Mouse (Mus musculus): ENCODE results near the gene Zfp106. TPM values are rescaled to one million over a fixed set of nuclear protein-coding genes. Genes with fewer than 3 reads are reported as not detected.

Gene Zfp106
- polyA plus RNA-seq, 1 experiment, result 287 TPM

DNA sequence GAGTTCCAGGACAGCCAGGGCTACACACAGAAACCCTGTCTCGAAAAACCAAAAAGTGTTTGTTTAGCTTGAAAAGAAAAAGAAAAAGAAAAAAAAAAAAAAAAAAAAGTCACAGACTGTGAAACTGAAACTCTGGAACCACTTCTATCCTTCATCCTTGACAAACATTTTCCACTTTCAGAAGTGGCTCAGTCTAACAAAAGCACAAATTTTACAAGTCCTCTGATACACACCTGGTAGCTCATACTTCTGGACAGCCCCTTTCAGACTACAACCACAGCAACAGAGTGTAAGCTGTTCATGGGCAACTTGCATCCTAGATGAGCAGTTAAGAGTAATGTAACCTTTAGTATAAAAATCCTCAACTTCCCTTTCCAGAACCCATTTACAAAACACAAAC, 2.1 kb downstream of the Zfp106 start:
- H3K27me3 ChIP-seq (ENCODE audit: control insufficient read depth, insufficient read depth, low read length, poor library complexity, severe bottlenecking), result no peaks in the 10 kb centered on the region

DNA sequence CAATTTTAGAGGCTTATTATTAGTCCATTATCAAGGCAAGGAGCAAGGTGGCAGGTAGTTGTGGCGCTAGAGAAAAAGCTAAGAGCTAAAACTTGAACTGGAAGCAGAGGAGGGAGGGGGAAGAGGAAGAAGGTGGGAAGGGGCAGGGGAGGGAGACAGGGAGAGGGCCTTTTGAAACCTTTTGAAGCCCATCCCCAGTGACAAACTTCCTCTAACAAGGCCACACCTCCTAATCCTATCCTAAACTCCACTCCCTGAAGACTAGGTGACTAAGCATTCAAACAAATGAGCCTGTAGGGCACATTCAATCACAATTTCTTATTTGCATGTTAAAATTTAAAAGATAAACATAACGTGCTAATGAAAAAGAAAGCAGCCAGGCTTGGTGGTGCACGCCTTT, 4.8 kb downstream of the Zfp106 start:
- Histone ChIP-seq H3K27me3 (ENCODE audit: control insufficient read depth, insufficient read depth, low read length, poor library complexity, severe bottlenecking) (no peaks in the 10 kb centered on the region), H3K36me3 (ENCODE audit: control insufficient read depth, insufficient read depth, low read length, poor library complexity, severe bottlenecking) (peaks cover 42% of the 10 kb centered on the region), H3K27ac (ENCODE audit: insufficient read depth, low read length) (no peak overlapping the region), H3K4me1 (ENCODE audit: control insufficient read depth, insufficient read depth, low read length) (no peaks in the 10 kb centered on the region), H3K9ac (ENCODE audit: low read depth, poor library complexity, severe bottlenecking) (no peak overlapping the region), H3K4me3 (ENCODE audit: low read depth, low read length) (no peak overlapping the region), H3K9me3 (replicated peaks; ENCODE audit: control insufficient read depth, insufficient read depth, low read length, poor library complexity, severe bottlenecking) (no peaks in the 10 kb centered on the region)
- TF ChIP-seq POLR2A (IDR thresholded peaks at IDR 0.05; ENCODE audit: insufficient read depth, low read length), result no peak

More for the DNA sequence above, 2.1 kb downstream of the Zfp106 start:
- Histone ChIP-seq H3K27ac (ENCODE audit: insufficient read depth, low read length) (no peak overlapping the region), H3K4me3 (ENCODE audit: low read depth, low read length) (no peak overlapping the region), H3K36me3 (ENCODE audit: control insufficient read depth, insufficient read depth, low read length, poor library complexity, severe bottlenecking) (peaks cover 24% of the 10 kb centered on the region), H3K9ac (ENCODE audit: low read depth, poor library complexity, severe bottlenecking) (peak overlapping the region; percentile 67), H3K9me3 (replicated peaks; ENCODE audit: control insufficient read depth, insufficient read depth, low read length, poor library complexity, severe bottlenecking) (no peaks in the 10 kb centered on the region), H3K4me1 (ENCODE audit: control insufficient read depth, insufficient read depth, low read length) (no peaks in the 10 kb centered on the region)
- TF ChIP-seq POLR2A (IDR thresholded peaks at IDR 0.05; ENCODE audit: insufficient read depth, low read length) (no peak), EP300 (IDR thresholded peaks at IDR 0.05; ENCODE audit: insufficient read depth, low read depth, low read length) (no peak), CTCF (IDR thresholded peaks at IDR 0.05; ENCODE audit: low read depth, low read length) (no peak)

DNA sequence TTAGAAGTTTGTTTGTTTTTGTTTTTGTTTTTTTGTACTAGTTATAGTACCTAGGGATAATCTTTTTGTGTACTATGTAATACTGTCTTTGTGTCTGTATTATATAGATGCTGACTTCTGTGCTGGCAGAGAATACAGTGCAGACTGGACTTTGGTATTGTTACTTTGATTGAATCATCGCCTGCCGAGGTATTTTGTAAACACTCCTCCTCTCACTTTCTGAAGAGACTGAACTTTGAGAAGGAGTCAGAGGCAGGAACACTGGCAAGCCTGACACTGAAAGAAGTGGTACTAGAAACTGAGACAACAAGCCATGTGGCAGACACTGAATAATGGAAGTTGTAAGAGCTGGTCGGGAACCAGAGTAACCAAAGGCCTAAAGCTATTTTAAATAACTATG, 6.8 kb downstream of the Zfp106 start:
- Histone ChIP-seq H3K36me3 (ENCODE audit: control insufficient read depth, insufficient read depth, low read length, poor library complexity, severe bottlenecking) (peaks cover 54% of the 10 kb centered on the region), H3K4me1 (ENCODE audit: control insufficient read depth, insufficient read depth, low read length) (peaks cover 2% of the 10 kb centered on the region), H3K9ac (ENCODE audit: low read depth, poor library complexity, severe bottlenecking) (no peak overlapping the region), H3K27ac (ENCODE audit: insufficient read depth, low read length) (no peak overlapping the region), H3K9me3 (replicated peaks; ENCODE audit: control insufficient read depth, insufficient read depth, low read length, poor library complexity, severe bottlenecking) (no peaks in the 10 kb centered on the region), H3K4me3 (ENCODE audit: low read depth, low read length) (no peak overlapping the region), H3K27me3 (ENCODE audit: control insufficient read depth, insufficient read depth, low read length, poor library complexity, severe bottlenecking) (no peaks in the 10 kb centered on the region)
- TF ChIP-seq CTCF (IDR thresholded peaks at IDR 0.05; ENCODE audit: low read depth, low read length), result no peak
- no peak for TF ChIP-seq POLR2A (IDR thresholded peaks at IDR 0.05; ENCODE audit: insufficient read depth, low read length)
- TF ChIP-seq EP300 (IDR thresholded peaks at IDR 0.05; ENCODE audit: insufficient read depth, low read depth, low read length), result no peak

DNA sequence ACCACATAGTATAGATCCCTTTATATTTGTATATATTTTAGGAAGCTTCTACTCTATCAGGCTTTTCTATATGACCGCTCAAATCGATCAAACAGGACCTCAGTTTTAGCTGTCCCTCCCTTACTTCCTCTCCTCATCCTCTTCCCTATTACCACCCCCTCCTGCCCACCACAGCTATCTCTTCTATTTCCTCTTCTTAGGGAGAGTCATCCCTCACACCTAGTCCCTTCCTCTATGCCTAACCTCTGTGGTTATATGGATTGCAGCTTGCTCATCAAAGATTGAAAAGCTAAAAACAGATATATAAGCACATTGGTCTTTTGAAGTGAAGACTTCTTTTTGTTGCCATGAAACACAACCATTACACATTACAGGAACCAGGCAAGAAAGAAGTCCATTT, 18.9 kb downstream of the Zfp106 start:
- Histone ChIP-seq H3K27me3 (ENCODE audit: control insufficient read depth, insufficient read depth, low read length, poor library complexity, severe bottlenecking) (no peaks in the 10 kb centered on the region), H3K4me1 (ENCODE audit: control insufficient read depth, insufficient read depth, low read length) (no peaks in the 10 kb centered on the region), H3K4me3 (ENCODE audit: low read depth, low read length) (no peak overlapping the region), H3K9ac (ENCODE audit: low read depth, poor library complexity, severe bottlenecking) (no peak overlapping the region), H3K9me3 (replicated peaks; ENCODE audit: control insufficient read depth, insufficient read depth, low read length, poor library complexity, severe bottlenecking) (no peaks in the 10 kb centered on the region), H3K36me3 (ENCODE audit: control insufficient read depth, insufficient read depth, low read length, poor library complexity, severe bottlenecking) (peaks cover 31% of the 10 kb centered on the region), H3K27ac (ENCODE audit: insufficient read depth, low read length) (no peak overlapping the region)
- TF ChIP-seq POLR2A (IDR thresholded peaks at IDR 0.05; ENCODE audit: insufficient read depth, low read length) (no peak), CTCF (IDR thresholded peaks at IDR 0.05; ENCODE audit: low read depth, low read length) (no peak), EP300 (IDR thresholded peaks at IDR 0.05; ENCODE audit: insufficient read depth, low read depth, low read length) (no peak)

DNA sequence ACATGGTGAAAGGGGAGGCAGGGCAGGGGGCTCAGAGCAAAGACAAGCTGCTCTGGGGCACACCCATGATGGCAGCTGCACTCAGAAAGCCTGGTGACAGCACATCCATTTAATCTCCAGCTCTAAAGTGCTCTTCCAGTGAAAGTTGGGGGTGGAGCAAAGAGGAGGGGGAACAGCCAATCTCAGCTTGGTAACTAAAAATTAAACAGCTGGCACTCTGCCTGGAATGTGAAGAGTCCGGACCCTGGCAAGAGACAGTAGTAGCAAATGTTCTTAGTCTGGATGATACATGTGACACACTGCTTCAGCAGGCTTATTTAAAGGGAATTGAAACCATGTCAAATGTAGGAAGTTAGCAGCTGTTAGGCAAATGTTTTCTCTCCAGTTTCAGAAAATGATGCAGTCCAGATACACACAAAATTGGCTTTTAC, 23.9 kb downstream of the Zfp106 start:
- no peaks in the 10 kb centered on the region for H3K27me3 ChIP-seq (ENCODE audit: control insufficient read depth, insufficient read depth, low read length, poor library complexity, severe bottlenecking)
- H3K36me3 ChIP-seq (ENCODE audit: control insufficient read depth, insufficient read depth, low read length, poor library complexity, severe bottlenecking), result peaks cover 21% of the 10 kb centered on the region
- H3K9ac ChIP-seq (ENCODE audit: low read depth, poor library complexity, severe bottlenecking), result no peak overlapping the region
- H3K9me3 ChIP-seq (replicated peaks; ENCODE audit: control insufficient read depth, insufficient read depth, low read length, poor library complexity, severe bottlenecking), result no peaks in the 10 kb centered on the region
- no peak for TF ChIP-seq EP300 (IDR thresholded peaks at IDR 0.05; ENCODE audit: insufficient read depth, low read depth, low read length)
- no peak for TF ChIP-seq POLR2A (IDR thresholded peaks at IDR 0.05; ENCODE audit: insufficient read depth, low read length)
- H3K27ac ChIP-seq (ENCODE audit: insufficient read depth, low read length), result no peak overlapping the region
- H3K4me3 ChIP-seq (ENCODE audit: low read depth, low read length), result no peak overlapping the region
- H3K4me1 ChIP-seq (ENCODE audit: control insufficient read depth, insufficient read depth, low read length), result no peaks in the 10 kb centered on the region

DNA sequence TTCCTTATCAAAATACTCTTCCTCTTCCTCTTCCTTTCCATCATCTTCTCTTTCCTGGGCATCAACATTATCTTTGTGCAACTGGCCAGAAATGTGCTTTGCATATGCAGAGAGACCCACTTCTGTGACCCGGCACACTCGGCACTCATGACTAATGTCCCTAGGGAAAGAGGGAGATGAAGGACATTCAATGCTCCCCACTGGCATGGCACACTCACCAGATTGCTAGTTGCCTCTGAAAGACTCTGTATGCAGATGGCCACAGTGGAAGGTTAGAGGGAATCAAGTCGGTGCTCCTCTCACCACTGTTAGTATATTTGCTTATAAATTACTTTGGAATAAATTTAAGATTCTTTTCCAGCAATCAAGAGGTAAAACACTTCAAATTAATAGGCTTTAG, 24.3 kb downstream of the Zfp106 start:
- Histone ChIP-seq H3K4me3 (ENCODE audit: low read depth, low read length) (no peak overlapping the region), H3K27me3 (ENCODE audit: control insufficient read depth, insufficient read depth, low read length, poor library complexity, severe bottlenecking) (no peaks in the 10 kb centered on the region), H3K9ac (ENCODE audit: low read depth, poor library complexity, severe bottlenecking) (no peak overlapping the region), H3K4me1 (ENCODE audit: control insufficient read depth, insufficient read depth, low read length) (no peaks in the 10 kb centered on the region), H3K27ac (ENCODE audit: insufficient read depth, low read length) (no peak overlapping the region), H3K9me3 (replicated peaks; ENCODE audit: control insufficient read depth, insufficient read depth, low read length, poor library complexity, severe bottlenecking) (no peaks in the 10 kb centered on the region), H3K36me3 (ENCODE audit: control insufficient read depth, insufficient read depth, low read length, poor library complexity, severe bottlenecking) (peaks cover 25% of the 10 kb centered on the region)
- TF ChIP-seq POLR2A (IDR thresholded peaks at IDR 0.05; ENCODE audit: insufficient read depth, low read length) (no peak), EP300 (IDR thresholded peaks at IDR 0.05; ENCODE audit: insufficient read depth, low read depth, low read length) (no peak), CTCF (IDR thresholded peaks at IDR 0.05; ENCODE audit: low read depth, low read length) (no peak)
